Mouse (Mus musculus) erythroid progenitor cell, adult 5-6 weeks (primary cell): ENCODE measurements around the gene Prrc2b. TPM values are rescaled to one million over a fixed set of nuclear protein-coding genes. Genes with fewer than 3 reads are reported as not detected.

Experiments used
- ATAC-seq: replicated peaks from 2 replicates; pipeline ENCODE4 v1.8.0; 2016; ENCODE audit warnings: moderate number of reproducible peaks, mild to moderate bottlenecking, moderate TSS enrichment, inconsistent platforms; ENCODE audit not compliant: poor library complexity, low FRiP score, severe bottlenecking
- total RNA-seq, 2 experiments: library from RNA; stranded (forward) in 1 of 2; stranded (reverse) in 1 of 2; fragments of 150-400 nt in 1 of 2; fragments of 186-747, 209-891 nt in 1 of 2; gene quantifications; 2 replicates each; pipeline versions ENCODE4 v1.2.3 to v1.2.4; 2015 to 2017; ENCODE audit warnings: low replicate concordance in 2 of 2

Prrc2b gene
- total RNA-seq (2015; ENCODE audit: low replicate concordance) (19.1 and 26.4 TPM in 2 replicates), total RNA-seq (2017; ENCODE audit: low replicate concordance) (11.1 and 25.3 TPM in 2 replicates)

DNA sequence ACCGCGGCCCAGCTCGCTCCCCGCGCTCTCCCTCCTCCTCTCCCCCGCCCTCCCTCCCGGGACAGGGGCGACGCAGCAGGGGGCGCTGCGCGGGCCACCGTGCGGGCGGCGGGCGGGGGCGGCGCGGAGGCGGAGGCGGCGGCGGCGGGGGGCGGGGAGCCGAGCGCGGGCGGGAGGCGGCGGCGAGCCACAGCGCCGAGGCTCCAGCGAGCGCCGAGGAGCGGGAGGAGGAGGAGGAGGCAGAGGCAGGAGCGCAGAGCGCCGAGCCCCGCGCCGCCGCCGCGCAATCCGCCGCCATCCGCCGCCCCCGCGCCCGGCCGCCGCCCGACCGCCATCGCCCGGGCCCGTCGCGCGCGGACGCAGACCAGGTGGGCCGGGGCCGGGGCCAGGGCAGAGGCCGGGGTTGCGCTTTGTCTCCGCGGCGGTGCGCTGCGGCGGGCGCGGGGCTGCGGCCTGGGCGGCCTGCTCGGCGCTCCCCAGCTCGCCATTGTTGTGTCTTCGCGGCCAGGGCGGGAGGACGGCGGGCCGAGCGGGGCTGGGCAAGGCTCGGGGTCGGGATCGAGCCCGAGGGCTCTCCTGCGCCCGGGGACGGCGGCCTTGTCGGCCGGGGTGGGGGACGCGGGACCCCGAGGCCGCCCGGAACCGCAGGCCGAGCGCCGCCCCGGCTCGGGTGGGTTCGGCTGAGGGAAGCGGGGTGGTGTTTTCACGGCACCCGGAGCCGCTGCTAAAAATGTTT is at the start of gene Prrc2b:
Gene Prrc2b, plus strand, starts transcription at position 159 of the 736 bp plus-strand sequence.
- ATAC-seq: peak; percentile 70

DNA sequence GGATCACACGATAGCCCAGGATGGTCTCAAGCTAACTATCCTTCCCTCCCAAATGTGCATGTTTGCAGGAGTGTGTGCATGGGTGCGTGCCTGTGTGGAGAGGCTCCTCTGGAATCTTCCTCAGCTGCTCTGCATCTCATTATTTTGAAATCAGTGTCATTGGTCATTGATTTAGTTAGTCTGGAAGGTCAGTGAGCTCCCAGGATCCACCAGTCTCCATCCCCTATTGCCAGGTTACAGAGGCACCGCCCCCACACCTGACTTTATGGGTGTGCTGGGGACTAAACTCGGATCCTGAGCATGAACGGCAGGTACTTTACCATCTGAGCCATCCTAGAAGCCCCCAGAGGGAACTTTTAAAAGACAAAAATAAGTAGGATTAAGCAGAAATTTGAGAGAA is 47.9 kb upstream of the Prrc2b start:
- ATAC-seq: no peak

DNA sequence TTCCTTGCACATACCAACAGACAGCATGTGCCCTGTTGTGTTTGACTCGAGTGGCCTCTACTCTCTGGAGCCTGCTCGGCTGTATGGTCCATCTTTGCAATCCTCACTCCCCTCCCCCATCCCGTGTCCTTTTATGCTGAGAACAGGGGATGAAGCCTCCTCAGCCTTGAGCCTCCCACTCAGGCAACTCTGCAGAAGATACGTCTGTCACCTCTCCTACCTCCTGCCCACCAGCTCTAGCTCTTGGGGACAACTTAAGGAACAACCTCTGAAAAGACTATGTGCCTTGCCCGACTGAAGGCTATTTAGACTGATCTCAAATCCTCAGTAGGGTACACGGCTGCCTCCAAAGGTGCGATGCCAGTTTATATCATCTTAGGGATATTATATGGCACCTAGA is 47.3 kb upstream of the Prrc2b start:
- ATAC-seq: no peak

DNA sequence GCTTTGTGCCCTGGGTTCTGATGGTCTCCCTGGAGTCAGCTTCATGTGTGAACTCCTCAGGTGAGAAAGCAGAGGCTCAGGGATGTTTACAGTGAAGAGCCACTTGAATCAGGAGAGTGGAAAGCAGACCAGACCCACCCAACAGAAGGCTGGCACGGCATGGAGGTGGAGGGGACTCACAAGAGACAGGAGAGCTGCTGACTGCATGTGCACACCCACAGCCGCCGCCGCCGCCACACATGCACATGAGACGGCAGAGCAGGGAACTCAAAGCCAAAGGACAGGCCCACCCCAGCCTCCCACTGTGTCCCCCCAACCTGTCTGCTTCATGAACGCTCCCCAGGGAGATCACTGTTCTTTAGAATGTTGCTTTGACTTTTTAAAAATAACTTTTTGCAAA is 46.8 kb upstream of the Prrc2b start:
- ATAC-seq: no peak

DNA sequence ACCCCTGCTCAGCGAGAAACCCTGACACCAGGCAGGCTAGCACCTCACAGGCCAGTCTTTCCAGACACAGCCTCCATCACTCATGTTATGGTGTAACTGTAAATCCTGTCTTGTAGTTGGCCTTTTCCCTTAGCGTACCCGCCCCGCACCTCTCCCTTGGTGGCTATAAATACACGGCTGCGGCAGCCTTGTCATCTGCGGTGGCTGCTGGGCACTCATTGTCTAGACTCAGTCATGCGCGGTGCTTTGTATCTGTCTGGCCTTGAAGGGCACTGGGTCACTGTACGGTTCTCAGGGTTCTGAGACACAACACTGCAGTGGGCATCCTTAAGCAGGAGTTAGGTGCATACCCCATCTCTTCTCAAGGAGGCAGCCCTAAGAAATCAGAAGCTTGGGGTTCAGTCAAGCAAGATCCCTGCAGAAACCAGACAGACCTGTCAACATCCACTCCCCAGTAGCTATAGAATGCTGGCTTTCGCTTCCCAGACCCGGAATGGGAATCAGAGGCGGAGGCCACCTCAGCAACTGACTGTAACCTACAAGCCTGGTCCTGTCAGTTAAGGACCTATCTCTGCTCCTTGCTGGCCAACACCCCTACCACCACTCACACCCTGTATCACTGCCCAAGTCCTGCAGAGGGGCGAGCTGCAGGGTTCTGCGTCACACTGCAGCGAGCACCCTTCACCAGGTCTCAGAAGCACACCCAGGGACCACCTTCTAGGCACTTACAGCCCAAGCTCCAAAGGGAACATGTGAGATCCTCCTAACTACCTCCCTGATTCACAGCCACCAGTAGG is 45.6 kb upstream of the Prrc2b start:
- ATAC-seq: no peak

DNA sequence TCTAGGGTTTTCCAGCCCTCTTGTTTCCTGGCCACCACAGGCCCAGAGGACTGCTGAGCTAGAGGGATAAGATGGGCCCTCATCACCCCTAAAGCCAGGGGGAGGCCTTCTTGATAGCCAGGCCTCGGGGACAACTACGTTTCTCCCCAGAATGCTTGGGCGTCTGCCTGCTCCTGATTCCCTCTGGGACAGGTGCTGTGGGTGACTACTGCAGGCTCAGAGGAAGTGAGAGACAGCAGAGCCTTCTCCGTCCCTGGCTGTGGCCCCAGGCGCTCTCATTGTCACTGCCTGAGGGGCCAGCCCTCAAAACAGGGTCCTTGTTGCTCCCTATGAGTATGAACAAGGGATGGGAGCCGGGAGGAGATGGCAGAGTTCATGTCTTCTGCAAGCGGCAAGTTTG is 45.0 kb upstream of the Prrc2b start:
- ATAC-seq: no peak

DNA sequence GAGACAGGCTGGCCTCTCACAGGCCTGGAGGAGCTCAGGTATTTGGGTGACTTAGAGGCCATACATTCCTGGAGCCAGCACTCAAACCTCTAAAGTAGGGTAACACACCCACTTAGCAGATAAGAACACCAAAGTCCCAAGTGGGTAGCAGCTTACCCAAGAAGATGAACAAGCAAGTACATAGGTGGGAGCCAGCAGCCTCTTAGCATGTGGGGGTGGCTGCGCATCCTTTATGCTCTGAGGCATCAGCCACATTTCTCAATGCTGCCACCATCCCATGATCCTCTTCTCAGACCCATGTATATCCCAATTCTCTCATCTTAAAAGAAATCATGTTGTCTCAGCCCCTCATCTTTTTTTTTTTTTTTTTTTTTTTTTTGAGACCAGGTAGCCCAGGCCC is 39.6 kb upstream of the Prrc2b start:
- ATAC-seq: no peak

DNA sequence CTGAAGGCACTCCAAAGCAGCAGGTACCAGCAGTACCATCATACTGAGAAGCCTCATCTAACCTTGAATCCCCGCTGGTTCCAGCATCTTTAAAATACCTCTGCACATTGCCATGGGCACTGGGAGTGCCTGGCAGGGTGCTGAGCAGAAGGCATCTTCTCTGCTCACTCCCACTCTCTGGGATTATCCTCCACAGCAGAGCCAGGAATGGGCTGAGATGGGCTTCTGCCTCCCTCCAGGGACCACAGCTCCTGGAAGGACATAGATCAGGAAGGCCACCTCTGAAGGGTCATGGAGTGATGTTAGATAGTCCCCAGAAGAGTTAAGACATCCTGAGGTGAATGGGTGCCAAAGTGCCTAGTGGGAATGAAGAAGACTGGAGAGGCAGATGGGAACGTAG is 38.3 kb upstream of the Prrc2b start:
- ATAC-seq: no peak

DNA sequence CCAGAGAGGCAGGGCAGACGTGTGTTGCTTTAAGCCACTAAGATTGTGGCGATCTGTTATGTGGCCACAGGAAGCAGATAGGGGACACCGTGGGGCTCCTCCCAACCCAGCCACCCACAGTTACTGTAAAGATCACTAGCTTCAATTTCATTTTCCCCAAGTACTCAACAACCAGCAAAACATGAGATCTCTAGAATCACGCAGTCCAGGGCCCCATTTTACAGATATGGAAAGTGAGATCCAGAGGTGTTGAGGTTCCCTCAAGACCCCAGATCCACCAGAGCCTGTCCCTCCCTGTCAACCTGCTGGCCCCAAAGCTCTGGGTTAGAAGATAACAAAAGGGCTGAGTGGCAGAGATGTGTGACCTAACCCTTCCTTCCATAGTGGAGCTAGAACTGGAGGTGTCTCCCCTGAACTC is 35.0 kb upstream of the Prrc2b start:
- peak; percentile 87 for ATAC-seq

DNA sequence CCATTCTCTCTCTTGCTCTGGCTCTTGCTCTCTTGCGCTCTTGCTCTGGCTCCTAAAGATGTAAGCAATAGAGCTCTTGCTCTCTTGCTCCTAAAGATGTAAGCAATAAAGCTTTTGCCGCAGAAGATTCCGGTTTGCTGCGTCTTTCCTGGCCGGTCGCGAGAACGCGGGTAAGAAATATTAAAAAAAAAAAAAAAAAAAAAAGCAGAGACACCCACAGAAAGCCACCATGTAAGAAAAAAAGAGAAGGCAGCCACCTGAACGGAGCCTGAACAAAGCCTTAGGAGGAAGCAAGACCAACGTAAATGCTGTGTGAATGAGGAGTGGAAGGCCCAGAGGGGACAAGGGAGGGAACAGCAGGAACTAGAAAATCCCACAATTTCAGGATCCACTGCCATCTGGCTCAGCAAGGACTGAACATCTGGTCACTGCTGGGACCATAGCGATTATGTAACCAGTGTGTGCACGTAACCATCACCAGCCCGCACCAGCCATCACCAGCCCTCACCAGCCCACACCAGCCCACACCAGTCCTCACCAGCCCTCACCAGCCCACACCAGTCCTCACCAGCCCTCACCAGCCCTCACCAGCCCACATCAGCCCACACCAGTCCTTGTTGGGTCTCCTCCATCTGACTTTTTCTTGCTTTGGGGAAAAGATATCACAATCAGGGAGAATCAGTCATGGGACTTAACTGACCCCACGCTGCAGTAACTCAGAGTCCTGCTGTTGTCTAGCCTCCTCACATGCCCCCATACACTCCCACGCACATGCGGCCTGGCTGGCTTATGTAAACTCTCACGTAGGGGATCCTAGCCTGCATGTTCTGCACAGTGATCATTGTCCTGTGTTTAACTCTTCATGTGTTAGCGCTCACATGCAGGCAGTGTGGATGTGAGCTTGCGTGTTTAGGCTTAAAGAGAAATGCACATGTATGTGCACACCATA is 30.8 kb upstream of the Prrc2b start:
- no peak for ATAC-seq

DNA sequence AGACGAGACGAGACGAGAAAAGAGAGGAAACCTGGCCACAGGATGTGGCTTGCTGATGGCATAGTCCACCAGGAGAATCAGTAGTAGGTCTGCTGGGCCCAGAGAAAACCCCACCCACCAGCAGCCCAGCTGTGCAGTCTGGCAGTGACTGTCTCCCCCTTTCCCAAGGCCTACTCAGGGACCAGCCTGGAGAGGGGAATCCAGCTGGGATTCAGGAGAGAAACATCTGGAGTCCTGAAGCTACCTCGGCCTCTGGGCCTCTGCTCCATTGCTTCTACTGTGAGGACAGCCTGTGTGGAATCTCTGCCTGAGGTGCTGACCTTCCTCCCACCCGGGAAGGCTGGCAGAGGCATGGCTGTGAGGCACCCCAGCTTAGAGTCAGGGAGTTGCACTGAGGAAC is 29.7 kb upstream of the Prrc2b start:
- peak; percentile 76 for ATAC-seq

DNA sequence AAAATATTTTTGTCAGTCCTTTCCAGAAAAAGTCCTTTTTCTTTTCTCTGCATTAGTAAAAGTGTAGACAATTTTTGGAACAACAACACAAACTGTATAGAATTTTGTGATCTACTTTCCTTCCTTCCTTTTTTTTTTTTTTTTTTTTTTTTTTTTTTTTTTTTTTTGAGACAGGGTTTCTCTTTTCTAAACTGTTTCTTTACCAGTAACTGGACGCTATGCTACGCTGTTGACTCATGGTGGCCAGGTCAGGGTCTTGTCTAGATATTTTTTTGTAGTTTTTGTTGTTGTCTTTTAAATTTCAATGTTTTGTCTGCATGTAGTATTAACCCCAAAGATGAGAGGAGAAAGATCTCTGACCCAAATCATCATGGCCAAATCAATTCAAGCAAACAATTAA is 29.1 kb upstream of the Prrc2b start:
- ATAC-seq: no peak

DNA sequence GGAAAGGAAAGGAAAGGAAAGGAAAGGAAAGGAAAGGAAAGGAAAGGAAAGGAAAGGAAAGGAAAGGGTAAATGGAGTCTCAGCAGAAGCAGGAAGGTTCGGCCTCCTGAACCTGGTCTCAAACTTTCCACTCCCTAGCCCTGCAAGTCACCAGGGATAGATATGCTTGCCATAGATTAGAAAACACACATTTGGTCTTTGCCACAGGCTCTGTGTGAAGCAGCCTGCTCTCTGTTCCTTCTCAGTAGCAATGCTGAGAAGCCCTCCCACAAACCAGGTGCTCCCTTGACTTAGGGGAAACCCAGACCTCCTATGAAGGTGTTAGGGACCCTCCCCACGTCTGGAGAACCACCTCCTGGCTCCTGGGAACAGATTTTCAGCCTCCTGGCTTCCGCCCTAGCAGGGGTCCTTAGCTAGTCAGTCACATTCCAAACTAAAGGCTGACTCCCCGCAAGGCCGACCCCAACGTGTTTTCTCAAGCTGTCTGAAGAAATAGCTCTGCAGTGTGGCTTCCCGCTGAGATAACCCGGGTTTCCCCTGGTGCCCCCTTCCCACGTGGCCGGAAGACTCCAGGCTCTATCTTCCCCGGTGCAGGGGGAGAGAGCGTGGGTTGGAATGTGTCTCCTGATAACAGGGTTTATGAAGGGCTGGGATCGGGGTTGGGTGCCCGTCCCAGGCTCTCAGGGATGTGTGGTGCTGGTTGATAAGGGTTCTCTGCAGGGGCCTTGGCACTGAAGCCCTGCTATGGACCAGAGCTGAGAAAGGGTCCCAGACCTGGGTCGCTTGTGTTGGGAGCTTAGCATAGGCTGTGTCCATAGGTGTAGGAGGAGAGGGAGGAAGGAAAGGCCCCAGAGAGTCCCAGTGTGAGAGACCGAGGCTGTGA is 23.0 kb upstream of the Prrc2b start:
- peak; percentile 77 for ATAC-seq

DNA sequence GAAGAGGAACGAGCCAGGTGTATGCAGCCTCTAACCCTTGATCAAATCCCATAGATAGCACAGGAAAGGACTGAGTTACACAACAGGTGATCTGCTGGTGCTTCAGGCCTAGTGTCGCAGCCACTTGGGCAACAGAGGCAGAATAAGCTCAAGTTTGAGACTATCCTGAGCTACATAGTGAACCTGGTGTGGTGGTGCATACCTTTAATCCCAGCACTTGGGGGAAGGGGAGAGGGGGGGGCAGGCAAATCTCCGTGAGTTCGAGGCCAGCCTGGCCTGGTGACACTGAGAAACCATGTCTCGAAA is 22.4 kb upstream of the Prrc2b start:
- peak; percentile 48 for ATAC-seq

DNA sequence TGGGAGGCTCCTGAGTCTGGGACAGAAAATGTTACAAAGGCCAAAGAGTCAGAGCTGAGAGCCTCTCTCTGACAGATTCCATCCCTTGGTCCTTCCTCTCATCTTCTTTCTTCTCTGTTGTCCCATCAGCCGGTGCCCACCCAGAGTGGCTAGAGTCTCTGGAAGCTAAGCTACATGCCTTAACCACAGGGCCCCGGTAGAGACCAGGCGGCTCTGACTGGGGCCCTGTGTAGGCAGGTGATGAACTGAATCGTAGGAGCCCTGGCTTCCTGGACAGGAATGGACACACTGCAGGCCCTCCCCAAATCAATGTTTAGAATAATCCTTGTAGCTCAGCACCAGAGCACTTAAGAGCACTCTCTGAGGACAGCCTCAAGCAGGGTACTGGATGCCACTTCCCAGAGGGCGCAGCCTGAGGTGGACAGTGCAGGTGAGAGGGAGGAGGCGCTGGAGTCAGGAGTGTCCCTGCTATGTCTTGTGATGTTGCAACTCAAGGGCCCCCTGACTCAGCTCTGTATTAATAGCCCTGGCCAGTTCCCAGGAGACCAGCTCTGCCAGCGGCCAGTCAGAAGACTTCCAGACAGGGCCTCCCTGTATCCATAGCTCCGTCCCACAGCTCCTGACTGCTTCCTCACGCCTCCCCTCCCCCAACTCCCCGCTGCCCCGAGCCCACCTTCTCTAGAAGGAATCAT is 21.4 kb upstream of the Prrc2b start:
- no peak for ATAC-seq

DNA sequence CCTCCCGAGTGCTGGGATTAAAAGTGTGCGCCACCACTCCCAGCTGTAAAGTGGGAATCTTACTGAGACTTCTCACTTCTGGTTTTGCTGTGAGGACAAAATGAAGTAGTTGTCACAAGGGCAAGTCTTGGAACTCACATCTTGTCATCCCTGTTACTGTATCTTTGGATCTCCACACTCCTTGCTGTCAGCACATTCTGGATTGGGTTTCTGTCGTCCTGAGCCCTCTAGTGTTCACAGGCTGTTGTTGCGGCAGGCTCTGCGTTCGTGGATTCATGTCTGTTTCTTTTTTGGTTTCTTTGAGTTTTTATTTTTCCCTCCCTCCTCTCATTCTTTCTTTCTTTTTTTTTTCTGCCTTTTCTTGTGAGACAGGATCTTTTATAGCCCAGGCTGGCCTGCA is 20.4 kb upstream of the Prrc2b start:
- peak; percentile 53 for ATAC-seq

DNA sequence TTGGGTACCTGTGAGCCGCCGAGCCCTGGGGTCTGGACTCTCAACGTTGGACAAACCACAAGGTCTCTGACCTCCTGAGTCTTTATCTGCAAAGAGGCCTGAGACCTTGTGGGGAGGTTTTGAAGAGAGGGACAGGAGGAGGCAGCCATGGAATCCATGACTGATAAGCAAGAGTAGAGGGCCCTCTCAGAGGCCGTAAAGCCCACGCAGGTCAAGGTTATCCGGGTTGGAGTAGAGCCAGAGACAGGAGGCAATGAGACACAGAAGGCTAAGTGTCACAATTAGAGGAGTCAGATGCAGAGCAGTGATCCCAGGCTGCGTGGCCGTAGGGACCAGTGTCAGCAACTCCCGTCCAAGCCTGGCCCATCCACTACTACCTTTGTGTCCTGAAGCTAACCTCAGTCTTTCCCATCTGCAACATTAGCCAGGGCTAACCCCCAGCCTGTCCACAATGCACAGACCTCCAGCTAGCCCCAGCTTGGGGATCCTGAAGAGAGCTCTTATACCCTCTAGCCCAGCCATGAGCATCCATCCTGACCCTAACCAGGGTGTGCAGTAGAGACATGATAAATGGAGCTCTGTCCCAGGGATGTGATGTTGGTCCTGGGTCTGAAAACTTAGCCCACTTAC is 19.6 kb upstream of the Prrc2b start:
- no peak for ATAC-seq

DNA sequence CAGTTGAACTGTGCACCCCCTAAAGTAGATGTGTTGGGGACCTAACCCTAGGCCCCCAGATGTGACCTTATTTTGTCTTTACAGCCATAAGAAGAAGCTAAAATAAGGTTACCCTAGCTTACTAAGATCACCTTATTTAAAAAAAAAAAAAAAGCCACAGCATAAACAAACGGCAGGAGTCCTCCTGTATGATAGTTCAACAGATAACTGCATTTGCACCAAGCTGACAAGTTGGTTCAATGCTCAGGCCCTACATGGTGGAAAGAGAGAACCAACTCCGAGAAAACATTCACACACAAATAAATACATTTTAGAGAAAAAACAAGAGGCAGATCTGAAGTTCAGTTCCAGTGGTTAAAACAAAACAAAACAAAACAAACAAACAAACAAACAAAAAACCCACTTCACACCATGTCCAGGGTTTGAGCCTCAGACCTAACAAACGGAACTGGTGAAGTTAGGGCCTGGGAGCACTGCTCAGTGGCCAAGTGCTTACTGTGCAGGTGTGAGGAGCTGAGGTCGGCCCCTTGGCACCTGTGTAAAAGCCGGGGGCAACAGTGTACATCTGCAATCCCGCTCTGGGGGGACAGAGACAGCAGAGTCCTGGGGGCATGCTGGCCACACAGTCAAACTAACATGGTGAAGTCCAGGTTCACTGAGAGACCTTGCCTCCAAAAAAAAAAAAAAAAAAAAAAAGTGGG is 18.9 kb upstream of the Prrc2b start:
- ATAC-seq: no peak
